Mouse (Mus musculus) brain, embryonic 14.5 days (tissue): ENCODE results near the gene Nkx2-3.
A peak's percentile ranks its signal among the peaks of the same experiment; 100 is the strongest.

ENCODE experiments used
- CTCF ChIP-seq: fragments of 200-500 bp; IDR thresholded peaks from 2 replicates; pipeline ENCODE4 v1.5.1; 2012; ENCODE audit warnings: inconsistent platforms, mild to moderate bottlenecking, moderate library complexity, borderline replicate concordance; ENCODE audit not compliant: insufficient read depth, insufficient read length; ENCODE audit errors: extremely low read depth
- POLR2A ChIP-seq: fragments of 200-500 bp; IDR thresholded peaks from 2 replicates; pipeline ENCODE4 v1.6.1; 2012; ENCODE audit warnings: mild to moderate bottlenecking, inconsistent platforms, borderline replicate concordance; ENCODE audit not compliant: poor library complexity, insufficient read depth, insufficient read length, severe bottlenecking; ENCODE audit errors: extremely low read depth

DNA sequence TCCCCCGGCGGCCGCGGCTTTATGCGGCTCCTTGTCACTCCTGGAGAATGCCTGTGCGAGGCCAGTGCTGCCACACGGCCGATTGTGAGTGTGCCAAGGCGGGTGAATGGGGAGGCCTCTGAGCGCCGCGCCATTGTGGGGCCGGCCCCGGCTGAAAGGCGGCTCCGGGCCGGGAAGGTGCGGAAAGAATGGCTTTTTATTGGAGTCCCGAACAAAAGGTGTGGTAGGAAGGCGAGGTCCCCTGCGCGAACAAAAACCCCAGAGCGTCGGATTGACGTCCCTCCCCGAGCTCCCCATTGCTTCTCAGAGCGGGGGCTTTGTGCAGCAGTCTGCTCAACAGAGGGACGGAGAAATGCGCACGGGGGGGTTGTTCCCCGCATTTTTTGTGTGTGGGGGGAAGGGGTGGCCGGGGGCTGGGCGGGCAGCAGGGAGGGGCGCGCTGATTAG, 4.3 kb downstream of the Nkx2-3 start:
- TF ChIP-seq POLR2A (peak; percentile 18; the same call in 1 of the 2 replicates), CTCF (no peak)
